Mouse (Mus musculus): ENCODE results near the gene Gprc5d. TPM values are rescaled to one million over a fixed set of nuclear protein-coding genes. Genes with fewer than 3 reads are reported as not detected.
A peak's percentile ranks its signal among the peaks of the same experiment; 100 is the strongest.

The Gprc5d gene
- total and polyA plus RNA-seq, 2 experiments from 2014 or later = not detected

GRCm38 (mm10) chr6:135149175-135149574, 31.1 kb upstream of the Gprc5d start:
- no peaks in the 10 kb centered on the region for H3K36me3 ChIP-seq (ENCODE audit: insufficient read depth, low read length)
- H3K27ac ChIP-seq = no peak overlapping the region
- H3K27me3 ChIP-seq (ENCODE audit: insufficient read depth, low read length) = no peaks in the 10 kb centered on the region
- no peak overlapping the region for H3K9ac ChIP-seq (replicated peaks; ENCODE audit: low read length)
- no peaks in the 10 kb centered on the region for H3K4me1 ChIP-seq (ENCODE audit: insufficient read depth, low read length)
- ATAC-seq = peak; percentile 8; the same call in 1 of the 2 replicates
- H3K4me2 ChIP-seq (ENCODE audit: low read depth, low read length) = no peak overlapping the region
- no peak for DNase-seq (ENCODE audit: low spot score)
- 83% methylated on average over 4 of the region's 4 CpGs for WGBS
- H3K9me3 ChIP-seq (ENCODE audit: low read length) = no peaks in the 10 kb centered on the region
- no peak for TF ChIP-seq CTCF (IDR thresholded peaks at IDR 0.05; ENCODE audit: low read depth)
- no peak overlapping the region for H3K4me3 ChIP-seq (ENCODE audit: low read length)

GRCm38 (mm10) chr6:135148506-135148905, 30.4 kb upstream of the Gprc5d start:
- peak; percentile 76 for TF ChIP-seq CTCF (IDR thresholded peaks at IDR 0.05; ENCODE audit: low read depth)
- Histone ChIP-seq H3K4me2 (ENCODE audit: low read depth, low read length) (no peak overlapping the region), H3K4me3 (ENCODE audit: low read length) (no peak overlapping the region), H3K4me1 (ENCODE audit: insufficient read depth, low read length) (no peaks in the 10 kb centered on the region), H3K36me3 (ENCODE audit: insufficient read depth, low read length) (no peaks in the 10 kb centered on the region), H3K9me3 (ENCODE audit: low read length) (no peaks in the 10 kb centered on the region), H3K9ac (replicated peaks; ENCODE audit: low read length) (no peak overlapping the region), H3K27me3 (ENCODE audit: insufficient read depth, low read length) (no peaks in the 10 kb centered on the region), H3K27ac (no peak overlapping the region)
- DNase-seq (ENCODE audit: low spot score) (no peak), ATAC-seq (no peak; the same call in 1 of the 2 replicates)
- WGBS = 15% methylated on average over 1 of the region's 1 CpGs

GRCm38 (mm10) chr6:135145976-135146375, 27.9 kb upstream of the Gprc5d start:
- Histone ChIP-seq H3K4me3 (ENCODE audit: low read length) (no peak overlapping the region), H3K4me1 (ENCODE audit: insufficient read depth, low read length) (no peaks in the 10 kb centered on the region), H3K9me3 (ENCODE audit: low read length) (no peaks in the 10 kb centered on the region), H3K27me3 (ENCODE audit: insufficient read depth, low read length) (no peaks in the 10 kb centered on the region), H3K9ac (replicated peaks; ENCODE audit: low read length) (no peak overlapping the region), H3K36me3 (ENCODE audit: insufficient read depth, low read length) (no peaks in the 10 kb centered on the region), H3K27ac (no peak overlapping the region), H3K4me2 (ENCODE audit: low read depth, low read length) (no peak overlapping the region)
- DNase-seq (ENCODE audit: low spot score) (no peak), ATAC-seq (no peak)
- TF ChIP-seq CTCF (IDR thresholded peaks at IDR 0.05; ENCODE audit: low read depth) = no peak
- 89% methylated on average over 5 of the region's 5 CpGs for WGBS

- no peaks in the 10 kb centered on the region for H3K27me3 ChIP-seq (ENCODE audit: insufficient read depth, low read length)
- no peak overlapping the region for H3K4me3 ChIP-seq (ENCODE audit: low read length)
- no peak overlapping the region for H3K27ac ChIP-seq
- H3K4me1 ChIP-seq (ENCODE audit: insufficient read depth, low read length) = no peaks in the 10 kb centered on the region
- H3K4me2 ChIP-seq (ENCODE audit: low read depth, low read length) = no peak overlapping the region
- H3K9ac ChIP-seq (replicated peaks; ENCODE audit: low read length) = no peak overlapping the region
- 0% methylated on average over 3 of the region's 3 CpGs for WGBS
- peak; percentile 91 for TF ChIP-seq CTCF (IDR thresholded peaks at IDR 0.05; ENCODE audit: low read depth)
- ATAC-seq (peak; percentile 71), DNase-seq (ENCODE audit: low spot score) (peak; percentile 82)
- H3K36me3 ChIP-seq (ENCODE audit: insufficient read depth, low read length) = no peaks in the 10 kb centered on the region
- H3K9me3 ChIP-seq (ENCODE audit: low read length) = no peaks in the 10 kb centered on the region
Observed at GRCm38 (mm10) chr6:135144516-135144915, 26.4 kb upstream of the Gprc5d start.

GRCm38 (mm10) chr6:135143151-135143550, 25.1 kb upstream of the Gprc5d start:
- H3K27ac ChIP-seq = no peak overlapping the region
- ATAC-seq (no peak), DNase-seq (ENCODE audit: low spot score) (no peak)
- H3K9me3 ChIP-seq (ENCODE audit: low read length) = no peaks in the 10 kb centered on the region
- H3K36me3 ChIP-seq (ENCODE audit: insufficient read depth, low read length) = no peaks in the 10 kb centered on the region
- 93% methylated on average over 5 of the region's 5 CpGs for WGBS
- H3K9ac ChIP-seq (replicated peaks; ENCODE audit: low read length) = no peak overlapping the region
- no peaks in the 10 kb centered on the region for H3K27me3 ChIP-seq (ENCODE audit: insufficient read depth, low read length)
- H3K4me2 ChIP-seq (ENCODE audit: low read depth, low read length) = no peak overlapping the region
- no peak for TF ChIP-seq CTCF (IDR thresholded peaks at IDR 0.05; ENCODE audit: low read depth)
- no peaks in the 10 kb centered on the region for H3K4me1 ChIP-seq (ENCODE audit: insufficient read depth, low read length)
- H3K4me3 ChIP-seq (ENCODE audit: low read length) = no peak overlapping the region

- DNase-seq (ENCODE audit: low spot score) = no peak
Observed at GRCm38 (mm10) chr6:135141451-135142147, 23.5 kb upstream of the Gprc5d start.

GRCm38 (mm10) chr6:135138746-135139145, 20.7 kb upstream of the Gprc5d start:
- H3K4me2 ChIP-seq (ENCODE audit: low read depth, low read length) = no peak overlapping the region

More at GRCm38 (mm10) chr6:135141451-135142147, 23.5 kb upstream of the Gprc5d start:
- Histone ChIP-seq H3K9me3 (ENCODE audit: low read length) (no peaks in the 10 kb centered on the region), H3K27ac (no peak overlapping the region), H3K27me3 (ENCODE audit: insufficient read depth, low read length) (no peaks in the 10 kb centered on the region), H3K9ac (replicated peaks; ENCODE audit: low read length) (no peak overlapping the region), H3K4me2 (ENCODE audit: low read depth, low read length) (no peak overlapping the region), H3K4me3 (ENCODE audit: low read length) (no peak overlapping the region), H3K4me1 (ENCODE audit: insufficient read depth, low read length) (no peaks in the 10 kb centered on the region), H3K36me3 (ENCODE audit: insufficient read depth, low read length) (no peaks in the 10 kb centered on the region)
- TF ChIP-seq CTCF (IDR thresholded peaks at IDR 0.05; ENCODE audit: low read depth) = no peak
- WGBS = 62% methylated on average over 16 of the region's 16 CpGs
- ATAC-seq = no peak

More at GRCm38 (mm10) chr6:135138746-135139145, 20.7 kb upstream of the Gprc5d start:
- no peaks in the 10 kb centered on the region for H3K9me3 ChIP-seq (ENCODE audit: low read length)
- no peaks in the 10 kb centered on the region for H3K4me1 ChIP-seq (ENCODE audit: insufficient read depth, low read length)
- H3K36me3 ChIP-seq (ENCODE audit: insufficient read depth, low read length) = no peaks in the 10 kb centered on the region
- no peak for TF ChIP-seq CTCF (IDR thresholded peaks at IDR 0.05; ENCODE audit: low read depth)
- H3K4me3 ChIP-seq (ENCODE audit: low read length) = no peak overlapping the region
- ATAC-seq = no peak
- peak; percentile 10 for DNase-seq (ENCODE audit: low spot score)
- no peak overlapping the region for H3K27ac ChIP-seq
- H3K27me3 ChIP-seq (ENCODE audit: insufficient read depth, low read length) = no peaks in the 10 kb centered on the region
- no peak overlapping the region for H3K9ac ChIP-seq (replicated peaks; ENCODE audit: low read length)
- 34% methylated on average over 14 of the region's 14 CpGs for WGBS
